Mouse (Mus musculus): Measurements from ENCODE around the gene AC161166.1. TPM values are rescaled to one million over a fixed set of nuclear protein-coding genes. Genes with fewer than 3 reads are reported as not detected.

AC161166.1 gene
- polyA plus RNA-seq, 1 experiment from 2014 or later: 0.38 TPM

DNA sequence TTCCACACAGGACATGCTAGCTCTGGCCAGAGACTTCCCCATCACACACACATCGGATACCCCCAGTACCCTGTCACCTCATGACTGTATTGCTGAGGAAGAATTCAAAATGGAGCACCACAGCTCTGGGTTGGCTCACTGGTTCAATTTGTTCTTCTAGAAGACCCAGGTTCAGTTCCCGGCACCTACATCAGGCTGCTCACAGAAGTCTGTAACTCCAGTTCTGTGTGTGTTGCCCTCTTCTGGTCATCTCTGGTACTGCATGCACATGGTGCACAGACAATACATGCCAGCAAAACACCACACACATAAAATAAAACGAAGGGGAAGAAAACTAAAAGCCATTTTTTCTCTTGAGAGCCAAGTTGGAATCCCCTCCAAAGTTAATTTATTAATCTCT lies 43.1 kb downstream of the AC161166.1 start:
- Histone ChIP-seq H3K4me1 (ENCODE audit: control insufficient read depth in 2 of 2, insufficient read depth in 2 of 2, low read length in 2 of 2) (no peaks in the 10 kb centered on the region), H3K9me3 (ENCODE audit: control insufficient read depth, low read length) (no peaks in the 10 kb centered on the region), H3K27me3 (ENCODE audit: control insufficient read depth, insufficient read depth, low read length) (0 out of 2 replicates have a peak, but pooled peaks cover 4% of the 10 kb centered on the region), H3K27ac (replicated peaks in 1 of 2; ENCODE audit: control insufficient read depth in 1 of 2, insufficient read depth in 1 of 2, low read depth in 2 of 2, low read length in 2 of 2) (no peak overlapping the region), H3K4me2 (ENCODE audit: low read length) (no peak overlapping the region), H3K4me3 (ENCODE audit: control insufficient read depth in 1 of 2, insufficient read depth in 1 of 2, low read depth in 1 of 2, low read length in 2 of 2) (no peak overlapping the region), H3K9ac (ENCODE audit: low read length) (no peak overlapping the region), H3K36me3 (ENCODE audit: control insufficient read depth, insufficient read depth, low read length) (no peaks in the 10 kb centered on the region)
- 87% methylated on average over 3 of the region's 3 CpGs for WGBS
- ATAC-seq (ENCODE audit: insufficient number of reproducible peaks, insufficient read depth, low FRiP score, low read depth): no peak

DNA sequence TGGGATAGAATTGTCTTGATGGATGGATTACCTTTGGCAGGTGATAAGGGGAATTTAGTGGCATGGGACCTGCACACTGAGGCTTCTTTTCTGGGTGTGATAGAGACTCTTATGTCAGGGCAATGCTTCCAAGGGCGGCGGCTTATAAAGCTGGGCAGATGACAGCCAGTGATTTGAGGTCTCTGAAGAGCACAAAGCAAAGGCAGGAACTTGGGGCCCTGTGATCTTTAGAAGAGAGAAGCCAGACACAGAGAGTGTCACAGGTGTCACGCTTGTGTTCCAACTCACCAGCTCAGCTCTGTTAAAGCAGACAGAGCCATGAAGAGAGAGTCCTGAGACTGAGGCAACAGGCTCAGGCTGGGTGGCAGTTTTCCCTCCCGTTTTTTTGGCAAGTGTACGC lies 44.4 kb downstream of the AC161166.1 start:
- Histone ChIP-seq H3K4me1 (ENCODE audit: control insufficient read depth in 2 of 2, insufficient read depth in 2 of 2, low read length in 2 of 2) (peaks cover 0 to 2% of the 10 kb centered on the region in 2 experiments; a peak in 2 of 4 replicates), H3K27me3 (ENCODE audit: control insufficient read depth, insufficient read depth, low read length) (0 out of 2 replicates have a peak, but pooled peaks cover 4% of the 10 kb centered on the region), H3K4me2 (ENCODE audit: low read length) (no peak overlapping the region), H3K9ac (ENCODE audit: low read length) (no peak overlapping the region), H3K4me3 (ENCODE audit: control insufficient read depth in 1 of 2, insufficient read depth in 1 of 2, low read depth in 1 of 2, low read length in 2 of 2) (no peak overlapping the region), H3K27ac (replicated peaks in 1 of 2; ENCODE audit: control insufficient read depth in 1 of 2, insufficient read depth in 1 of 2, low read depth in 2 of 2, low read length in 2 of 2) (no peak overlapping the region), H3K36me3 (ENCODE audit: control insufficient read depth, insufficient read depth, low read length) (no peaks in the 10 kb centered on the region), H3K9me3 (ENCODE audit: control insufficient read depth, low read length) (no peaks in the 10 kb centered on the region)
- 81% methylated on average over 5 of the region's 5 CpGs for WGBS
- no peak for ATAC-seq (ENCODE audit: insufficient number of reproducible peaks, insufficient read depth, low FRiP score, low read depth)

DNA sequence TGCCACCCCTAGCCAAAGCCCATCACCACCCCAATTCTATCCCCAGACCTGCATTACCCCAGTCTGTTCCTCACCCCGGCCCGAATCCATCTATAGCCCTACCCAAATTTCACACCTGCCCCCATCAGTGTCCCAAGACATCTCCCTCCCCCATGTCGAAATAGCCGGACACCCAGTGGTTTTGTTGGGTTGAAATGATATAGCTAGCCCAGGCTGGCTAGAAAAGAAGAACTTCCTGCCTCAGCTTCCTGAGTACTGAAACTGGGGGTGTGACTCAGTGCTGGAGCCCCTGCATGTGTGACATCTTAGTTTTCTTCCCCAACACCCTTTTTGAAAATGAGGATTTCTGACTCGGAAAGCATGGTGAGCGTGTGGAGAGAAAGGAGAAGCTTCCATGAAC lies 45.4 kb downstream of the AC161166.1 start:
- no peaks in the 10 kb centered on the region for H3K9me3 ChIP-seq (ENCODE audit: control insufficient read depth, low read length)
- no peak overlapping the region for H3K9ac ChIP-seq (ENCODE audit: low read length)
- no peak overlapping the region for H3K4me3 ChIP-seq (ENCODE audit: control insufficient read depth in 1 of 2, insufficient read depth in 1 of 2, low read depth in 1 of 2, low read length in 2 of 2)
- H3K27ac ChIP-seq (replicated peaks in 1 of 2; ENCODE audit: control insufficient read depth in 1 of 2, insufficient read depth in 1 of 2, low read depth in 2 of 2, low read length in 2 of 2): no peak overlapping the region
- H3K4me2 ChIP-seq (ENCODE audit: low read length): no peak overlapping the region
- H3K4me1 ChIP-seq (ENCODE audit: control insufficient read depth in 2 of 2, insufficient read depth in 2 of 2, low read length in 2 of 2): peaks cover under 1 to 5% of the 10 kb centered on the region in 2 experiments; a peak in 3 of 4 replicates
- H3K36me3 ChIP-seq (ENCODE audit: control insufficient read depth, insufficient read depth, low read length): no peaks in the 10 kb centered on the region
- WGBS: 84% methylated on average over 6 of the region's 6 CpGs
- 0 out of 2 replicates have a peak, but pooled peaks cover 4% of the 10 kb centered on the region for H3K27me3 ChIP-seq (ENCODE audit: control insufficient read depth, insufficient read depth, low read length)
- ATAC-seq (ENCODE audit: insufficient number of reproducible peaks, insufficient read depth, low FRiP score, low read depth): no peak

DNA sequence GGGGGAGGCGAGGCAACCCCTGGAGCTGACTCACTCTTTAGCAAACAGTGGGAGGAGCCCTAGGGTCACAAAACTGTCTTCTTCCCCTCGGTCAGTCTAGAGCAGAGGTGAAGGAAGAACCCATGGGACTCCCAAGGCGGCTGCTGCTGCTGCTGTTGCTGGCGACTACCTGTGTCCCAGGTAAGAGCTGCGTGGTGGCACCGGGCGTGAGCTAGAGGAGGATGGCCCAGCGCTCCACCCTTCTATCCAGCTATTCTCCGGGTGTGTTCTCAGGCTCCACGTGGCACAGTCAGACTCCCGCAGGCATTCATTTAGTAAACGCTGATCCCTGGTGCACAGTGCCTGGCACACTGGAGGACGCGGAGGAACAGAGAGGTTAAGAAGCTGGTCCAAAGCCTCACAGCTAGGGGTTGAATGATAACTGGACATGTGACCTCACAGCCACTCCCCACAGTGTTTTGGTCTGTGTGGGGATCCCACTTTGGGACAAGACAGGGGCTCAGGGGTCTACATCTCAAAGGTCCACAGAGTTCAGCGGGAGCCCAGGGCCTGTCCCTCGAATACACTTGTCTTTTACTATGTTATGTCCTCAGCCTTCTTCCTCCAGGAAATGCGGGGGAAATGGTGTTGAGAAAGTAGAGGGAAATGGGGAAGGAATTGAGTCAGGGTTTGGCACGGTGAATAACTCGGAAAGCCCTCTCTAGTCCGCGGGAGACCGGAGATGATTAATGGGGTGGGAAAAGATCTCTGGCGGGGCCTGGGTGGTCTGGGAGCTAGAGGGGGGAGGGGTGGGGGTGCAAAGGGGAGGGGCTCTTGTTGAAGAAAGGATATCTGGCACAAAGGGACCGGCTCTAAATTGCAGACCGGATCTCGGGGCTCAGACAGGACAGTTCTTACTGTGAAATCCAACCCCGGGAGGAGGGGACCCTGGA lies 49.6 kb downstream of the AC161166.1 start, which contains the start of gene Plaur:
Gene Plaur, plus strand, starts transcription at position 97 of the 932 bp plus-strand sequence.
- H3K9ac ChIP-seq (ENCODE audit: low read length): peak within 1 kb of the TSS; percentile 6; the same call in 1 of the 2 replicates

DNA sequence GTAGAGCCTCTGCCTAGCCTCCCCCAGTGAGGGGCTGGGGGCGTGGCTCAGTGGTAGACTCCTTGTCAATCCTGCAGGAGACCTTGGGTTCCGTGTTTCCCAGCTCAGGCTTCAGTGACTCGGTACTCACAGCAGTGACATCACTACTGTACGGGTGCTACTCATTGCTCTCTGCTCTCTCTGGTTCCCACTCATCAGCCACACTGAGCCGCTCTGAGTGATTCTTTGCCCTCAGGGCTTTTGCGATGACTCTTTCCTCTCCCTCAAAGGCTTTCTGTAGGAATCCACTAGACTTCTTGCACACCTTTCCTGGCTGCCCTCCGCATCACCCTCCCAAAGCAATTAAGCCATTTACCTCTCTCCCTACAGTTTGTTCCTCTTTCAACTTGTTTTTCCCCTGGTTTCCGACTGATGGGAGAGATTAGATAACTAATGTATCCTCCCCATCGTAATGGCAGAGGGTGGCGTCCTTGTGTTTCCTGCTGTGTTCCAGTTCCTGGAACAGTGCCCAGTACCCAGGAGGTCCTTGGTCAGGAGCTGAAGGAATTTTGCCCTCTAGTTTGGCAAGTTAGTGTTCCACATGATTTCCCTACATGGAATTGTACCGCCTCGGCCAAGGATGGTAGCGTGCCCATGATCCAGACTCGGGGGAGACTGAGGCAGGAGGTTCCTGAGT lies 50.7 kb downstream of the AC161166.1 start:
- Histone ChIP-seq H3K9me3 (ENCODE audit: control insufficient read depth, low read length) (no peaks in the 10 kb centered on the region), H3K4me1 (ENCODE audit: control insufficient read depth in 2 of 2, insufficient read depth in 2 of 2, low read length in 2 of 2) (peaks cover 4 to 5% of the 10 kb centered on the region in 2 experiments; a peak in 3 of 4 replicates), H3K36me3 (ENCODE audit: control insufficient read depth, insufficient read depth, low read length) (no peaks in the 10 kb centered on the region), H3K9ac (ENCODE audit: low read length) (no peak overlapping the region), H3K27me3 (ENCODE audit: control insufficient read depth, insufficient read depth, low read length) (0 out of 2 replicates have a peak, but pooled peaks cover 7% of the 10 kb centered on the region), H3K4me3 (ENCODE audit: control insufficient read depth in 1 of 2, insufficient read depth in 1 of 2, low read depth in 1 of 2, low read length in 2 of 2) (no peak overlapping the region), H3K4me2 (ENCODE audit: low read length) (no peak overlapping the region), H3K27ac (replicated peaks in 1 of 2; ENCODE audit: control insufficient read depth in 1 of 2, insufficient read depth in 1 of 2, low read depth in 2 of 2, low read length in 2 of 2) (no peak overlapping the region)
- 38% methylated on average over 14 of the region's 14 CpGs for WGBS
- ATAC-seq (ENCODE audit: insufficient number of reproducible peaks, insufficient read depth, low FRiP score, low read depth): no peak

More for the DNA sequence above, 49.6 kb downstream of the AC161166.1 start, which contains the start of gene Plaur:
- ATAC-seq (ENCODE audit: insufficient number of reproducible peaks, insufficient read depth, low FRiP score, low read depth): peak; percentile 45
- Histone ChIP-seq H3K9me3 (ENCODE audit: control insufficient read depth, low read length) (no peaks in the 10 kb centered on the region), H3K36me3 (ENCODE audit: control insufficient read depth, insufficient read depth, low read length) (no peaks in the 10 kb centered on the region), H3K27ac (replicated peaks in 1 of 2; ENCODE audit: control insufficient read depth in 1 of 2, insufficient read depth in 1 of 2, low read depth in 2 of 2, low read length in 2 of 2) (peak within 1 kb of the TSS; percentile 15 to 62; a peak in 3 of 4 replicates), H3K27me3 (ENCODE audit: control insufficient read depth, insufficient read depth, low read length) (0 out of 2 replicates have a peak, but pooled peaks cover 4% of the 10 kb centered on the region), H3K4me2 (ENCODE audit: low read length) (peak within 1 kb of the TSS; percentile 50), H3K4me1 (ENCODE audit: control insufficient read depth in 2 of 2, insufficient read depth in 2 of 2, low read length in 2 of 2) (peaks cover 4 to 5% of the 10 kb centered on the region in 2 experiments; a peak in 3 of 4 replicates), H3K4me3 (ENCODE audit: control insufficient read depth in 1 of 2, insufficient read depth in 1 of 2, low read depth in 1 of 2, low read length in 2 of 2) (peak within 1 kb of the TSS; percentile 19 to 41)
- 7% methylated on average over 27 of the region's 27 CpGs for WGBS

Other genes with a start within 250 kb of the AC161166.1 start
- 5.0 and 6.5 TPM in 2 replicates for gene Zfp93, start 242.0 kb downstream of the AC161166.1 start, polyA plus RNA-seq (2014; fragmentation: Nextera tagmentation; extraction: Ambion mirVana)
- gene Zfp61, start 211.2 kb downstream of the AC161166.1 start, polyA plus RNA-seq (2014; fragmentation: Nextera tagmentation; extraction: Ambion mirVana): 12.9 and 15.9 TPM in 2 replicates
- gene Zfp94, start 195.8 kb downstream of the AC161166.1 start, polyA plus RNA-seq (2014; fragmentation: Nextera tagmentation; extraction: Ambion mirVana): 4.5 and 6.3 TPM in 2 replicates
- gene Tescl, start 178.5 kb downstream of the AC161166.1 start, polyA plus RNA-seq (2014; fragmentation: Nextera tagmentation; extraction: Ambion mirVana): not detected in 2 replicates
- gene Lypd5, start 163.3 kb downstream of the AC161166.1 start, polyA plus RNA-seq (2014; fragmentation: Nextera tagmentation; extraction: Ambion mirVana): not detected in 2 replicates
- 1.4 and 1.8 TPM in 2 replicates for gene Kcnn4, start 142.2 kb downstream of the AC161166.1 start, polyA plus RNA-seq (2014; fragmentation: Nextera tagmentation; extraction: Ambion mirVana)
- 18.4 and 20.7 TPM in 2 replicates for gene Smg9, start 112.8 kb downstream of the AC161166.1 start, polyA plus RNA-seq (2014; fragmentation: Nextera tagmentation; extraction: Ambion mirVana)
- gene Irgc1, start 60.2 kb downstream of the AC161166.1 start, polyA plus RNA-seq (2014; fragmentation: Nextera tagmentation; extraction: Ambion mirVana): not detected in 2 replicates
- gene Plaur, start 50.0 kb downstream of the AC161166.1 start, polyA plus RNA-seq (2014; fragmentation: Nextera tagmentation; extraction: Ambion mirVana): 7.9 and 8.2 TPM in 2 replicates
- 0.46 and 0.47 TPM in 2 replicates for gene Cadm4, start 30.4 kb downstream of the AC161166.1 start, polyA plus RNA-seq (2014; fragmentation: Nextera tagmentation; extraction: Ambion mirVana)
- gene Zfp428, start 5.4 kb downstream of the AC161166.1 start, polyA plus RNA-seq (2014; fragmentation: Nextera tagmentation; extraction: Ambion mirVana): 23.7 and 28.2 TPM in 2 replicates
- 7.4 and 8.0 TPM in 2 replicates for gene Irgq, start 18.2 kb upstream of the AC161166.1 start, polyA plus RNA-seq (2014; fragmentation: Nextera tagmentation; extraction: Ambion mirVana)
- gene Pinlyp, start 33.7 kb upstream of the AC161166.1 start, polyA plus RNA-seq (2014; fragmentation: Nextera tagmentation; extraction: Ambion mirVana): not detected in 2 replicates
- gene Xrcc1, start 33.8 kb upstream of the AC161166.1 start, polyA plus RNA-seq (2014; fragmentation: Nextera tagmentation; extraction: Ambion mirVana): 54.6 and 57.4 TPM in 2 replicates
- 24.8 and 26.2 TPM in 2 replicates for gene Ethe1, start 75.1 kb upstream of the AC161166.1 start, polyA plus RNA-seq (2014; fragmentation: Nextera tagmentation; extraction: Ambion mirVana)
- gene Zfp575, start 75.2 kb upstream of the AC161166.1 start, polyA plus RNA-seq (2014; fragmentation: Nextera tagmentation; extraction: Ambion mirVana): 0.36 and 0.49 TPM in 2 replicates
- gene Phldb3, start 98.3 kb upstream of the AC161166.1 start, polyA plus RNA-seq (2014; fragmentation: Nextera tagmentation; extraction: Ambion mirVana): 0.08 TPM in 1 of 2 replicates, not detected in the other
- gene Lypd3, start 124.1 kb upstream of the AC161166.1 start, polyA plus RNA-seq (2014; fragmentation: Nextera tagmentation; extraction: Ambion mirVana): not detected in 2 replicates
- not detected in 2 replicates for gene Tex101, start 164.2 kb upstream of the AC161166.1 start, polyA plus RNA-seq (2014; fragmentation: Nextera tagmentation; extraction: Ambion mirVana)
- gene BC049730, start 196.8 kb upstream of the AC161166.1 start, polyA plus RNA-seq (2014; fragmentation: Nextera tagmentation; extraction: Ambion mirVana): not detected in 2 replicates
- gene Gm4763, start 214.5 kb upstream of the AC161166.1 start, polyA plus RNA-seq (2014; fragmentation: Nextera tagmentation; extraction: Ambion mirVana): not detected in 2 replicates
- gene Cd177, start 247.9 kb upstream of the AC161166.1 start, polyA plus RNA-seq (2014; fragmentation: Nextera tagmentation; extraction: Ambion mirVana): not detected in 2 replicates